Mouse (Mus musculus) fat pad, adult 2 months (tissue): ENCODE data around the gene Crocc.

Experiments
- DNase-seq: peaks from one replicate; pipeline ENCODE4 v3.0.0-alpha.2; 2011; ENCODE audit warnings: low read depth, low spot score; ENCODE audit errors: extremely low read depth

Crocc gene

GRCm38 (mm10) chr4:141021614-141021929 lies 38.8 kb downstream of the Crocc start:
- DNase-seq = no peak

GRCm38 (mm10) chr4:141020811-141021613 lies 39.3 kb downstream of the Crocc start:
- no peak for DNase-seq

GRCm38 (mm10) chr4:141020220-141020619 lies 40.1 kb downstream of the Crocc start:
- no peak for DNase-seq

- DNase-seq = no peak
Measured at GRCm38 (mm10) chr4:141017657-141018436, 42.5 kb downstream of the Crocc start.

GRCm38 (mm10) chr4:141016311-141016710 lies 44.0 kb downstream of the Crocc start:
- DNase-seq = no peak

GRCm38 (mm10) chr4:141015356-141015755 lies 45.0 kb downstream of the Crocc start:
- no peak for DNase-seq

DNA sequence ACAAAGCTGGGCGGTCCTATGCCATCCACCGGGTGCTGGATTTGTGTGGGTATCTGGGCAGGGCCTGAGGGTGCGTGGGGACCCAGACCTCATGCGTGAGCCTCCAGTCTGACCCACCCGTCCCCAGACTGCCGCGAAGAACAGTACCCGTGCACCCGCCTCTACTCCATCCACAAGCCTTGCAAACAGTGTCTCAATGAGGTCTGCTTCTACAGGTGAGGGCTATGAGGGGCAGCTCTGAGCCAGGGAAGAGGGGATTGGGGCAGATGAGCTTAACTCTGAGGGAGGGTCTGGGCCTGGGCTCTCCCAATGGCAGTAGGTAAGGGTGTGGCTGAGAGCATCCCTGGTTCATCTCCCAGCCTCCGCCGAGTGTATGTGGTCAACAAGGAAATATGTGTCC lies 45.5 kb downstream of the Crocc start:
- DNase-seq = no peak

DNA sequence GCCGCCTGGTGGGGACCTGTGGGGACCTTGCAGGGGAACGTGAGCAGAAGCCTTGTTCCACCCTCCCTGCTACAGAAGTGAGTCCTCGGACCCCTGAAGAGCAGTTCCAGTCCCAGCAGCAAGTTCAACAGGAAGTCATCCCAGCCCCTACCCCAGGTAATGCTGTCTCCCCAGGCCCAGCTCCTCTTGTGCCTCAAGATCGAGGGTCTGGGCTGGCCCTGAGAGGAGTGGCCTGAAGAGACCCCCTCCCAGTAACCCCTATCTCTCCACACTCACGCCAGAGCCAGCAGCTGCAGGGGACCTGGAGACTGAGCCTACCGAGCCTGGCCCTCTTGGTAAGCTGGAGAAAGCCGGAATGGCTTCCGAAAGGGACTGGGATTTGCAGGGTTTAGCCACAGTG lies 46.2 kb downstream of the Crocc start:
- no peak for DNase-seq

GRCm38 (mm10) chr4:141012558-141012957 lies 47.8 kb downstream of the Crocc start:
- DNase-seq = no peak

- DNase-seq = no peak
Measured at GRCm38 (mm10) chr4:141011556-141012328, 48.6 kb downstream of the Crocc start.

DNA sequence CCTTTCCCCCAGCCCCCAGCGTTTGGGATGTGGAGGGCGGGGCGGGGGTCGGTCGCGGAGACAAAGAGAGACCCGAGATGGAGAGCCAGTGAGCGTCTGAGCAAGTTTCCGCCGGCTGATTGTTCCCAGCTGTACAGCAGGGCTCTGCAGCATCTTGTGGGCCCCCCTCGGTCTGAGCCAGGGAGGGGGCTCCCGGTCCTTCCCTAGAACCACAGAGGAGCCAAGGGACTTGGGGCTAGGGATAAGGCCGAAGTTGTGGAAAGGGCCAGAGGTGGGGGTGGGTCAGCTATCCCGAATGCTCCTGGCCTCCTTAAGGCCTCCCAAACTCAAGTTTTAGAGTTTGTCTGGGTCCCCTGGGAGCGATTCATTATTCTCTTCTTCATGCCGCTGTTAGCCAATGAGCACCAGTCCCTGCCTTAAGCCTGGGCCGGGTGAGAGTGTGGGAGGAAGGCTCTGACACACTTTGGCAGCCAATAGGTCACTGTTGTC lies 49.4 kb downstream of the Crocc start:
- no peak for DNase-seq

DNA sequence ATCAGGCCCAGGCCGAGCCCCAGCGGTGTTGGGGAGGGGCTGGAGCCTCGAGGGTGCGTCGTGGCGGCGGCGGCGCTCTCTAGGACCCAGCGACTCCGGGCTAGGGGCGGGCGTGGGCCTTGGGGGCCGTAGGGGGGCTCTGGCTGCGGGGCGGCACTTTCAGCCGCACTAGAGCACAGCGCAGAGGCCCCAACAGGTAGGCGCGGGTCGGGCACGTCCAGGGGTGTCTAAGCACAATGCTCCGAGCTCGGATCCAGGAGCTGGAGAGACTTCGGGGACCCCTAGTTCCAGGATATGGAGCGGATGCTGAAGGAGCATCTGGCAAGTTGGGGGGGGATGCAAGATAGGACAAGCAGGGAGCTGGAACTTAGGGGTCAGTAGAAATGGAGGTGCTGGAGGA lies 49.8 kb downstream of the Crocc start:
- no peak for DNase-seq

- DNase-seq = no peak
Measured at GRCm38 (mm10) chr4:141010118-141010517, 50.2 kb downstream of the Crocc start, which contains the start of gene Mfap2. Mfap2 (plus strand) TSS chr4:141010418.

DNA sequence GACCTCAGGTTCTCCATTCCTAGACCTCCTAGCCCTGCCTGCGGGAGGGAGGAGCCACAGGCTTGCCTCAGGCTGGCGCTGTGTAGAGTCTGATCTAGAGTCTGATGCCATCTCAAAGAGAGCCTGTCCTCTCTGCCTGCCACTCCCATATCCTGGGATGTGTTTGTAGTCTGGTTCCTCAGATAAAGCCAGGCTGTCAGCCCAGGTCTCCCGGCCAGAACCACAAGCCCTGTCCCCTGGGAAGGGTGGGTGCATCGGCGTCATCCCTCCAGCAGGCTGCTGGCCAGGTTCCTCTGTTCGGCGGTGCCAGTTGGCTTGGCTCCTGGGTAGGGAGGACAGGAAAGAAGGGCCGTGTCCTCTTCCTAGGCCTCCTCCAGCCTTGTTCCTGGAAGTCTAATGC lies 52.3 kb downstream of the Crocc start:
- no peak for DNase-seq

DNA sequence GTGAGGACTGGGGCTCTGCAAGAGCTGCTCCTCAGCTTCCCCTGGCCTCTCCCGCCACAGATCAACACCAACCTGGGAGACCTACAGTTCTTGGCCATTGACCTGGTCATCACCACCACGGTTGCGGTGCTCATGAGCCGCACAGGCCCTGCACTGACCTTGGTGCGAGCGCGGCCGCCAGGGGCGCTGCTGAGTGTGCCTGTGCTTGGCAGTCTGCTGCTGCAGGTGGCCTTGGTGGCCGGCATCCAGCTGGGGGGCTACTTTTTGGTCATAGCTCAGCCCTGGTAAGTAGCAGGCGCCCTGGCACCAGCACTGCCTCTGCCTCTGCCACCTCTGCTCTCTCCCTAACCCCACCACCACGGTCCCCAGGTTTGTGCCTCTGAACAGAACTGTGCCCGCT lies 54.4 kb downstream of the Crocc start:
- DNase-seq = no peak

- no peak for DNase-seq
Measured at GRCm38 (mm10) chr4:140996812-140997211, 63.5 kb downstream of the Crocc start.

DNA sequence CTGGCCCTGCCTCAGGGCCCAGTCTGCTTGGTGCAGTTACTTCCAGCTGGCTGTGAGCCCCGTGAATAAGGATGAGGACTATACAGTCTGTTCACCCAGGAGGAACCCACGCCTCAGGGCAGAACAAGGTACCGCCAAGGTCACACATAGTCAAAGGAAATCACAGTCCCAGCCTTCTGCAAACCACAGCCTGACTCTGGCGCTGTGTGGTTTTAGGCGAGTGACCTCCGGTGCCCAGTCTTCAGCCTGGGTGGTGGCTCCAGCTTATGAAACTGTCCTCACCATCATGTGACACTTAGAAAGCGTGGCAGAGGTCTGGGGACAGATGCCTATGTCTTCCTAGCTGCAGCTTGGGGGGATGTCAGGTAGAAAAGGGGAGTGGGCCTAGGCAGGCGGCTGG lies 64.5 kb downstream of the Crocc start:
- DNase-seq = no peak

DNA sequence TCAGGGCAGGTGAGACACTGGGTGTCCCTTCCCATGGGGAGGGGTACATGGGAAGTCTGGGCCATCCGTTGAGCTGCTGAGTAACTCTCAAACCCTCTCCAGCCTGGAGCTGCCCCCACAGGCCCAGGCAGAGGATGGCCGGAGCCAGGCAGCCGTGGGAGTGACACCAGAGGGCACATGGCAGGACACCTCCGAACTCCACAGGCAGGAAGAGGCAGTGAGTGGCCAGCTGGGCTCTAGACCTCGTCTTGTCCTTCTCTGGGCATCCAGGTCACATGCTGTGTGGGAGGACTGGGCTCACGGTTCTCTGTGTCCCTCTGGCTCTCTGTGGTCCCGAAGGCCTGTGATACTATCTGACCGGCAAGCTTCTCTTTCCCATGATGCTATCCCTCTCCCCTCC lies 66.5 kb downstream of the Crocc start:
- no peak for DNase-seq

DNA sequence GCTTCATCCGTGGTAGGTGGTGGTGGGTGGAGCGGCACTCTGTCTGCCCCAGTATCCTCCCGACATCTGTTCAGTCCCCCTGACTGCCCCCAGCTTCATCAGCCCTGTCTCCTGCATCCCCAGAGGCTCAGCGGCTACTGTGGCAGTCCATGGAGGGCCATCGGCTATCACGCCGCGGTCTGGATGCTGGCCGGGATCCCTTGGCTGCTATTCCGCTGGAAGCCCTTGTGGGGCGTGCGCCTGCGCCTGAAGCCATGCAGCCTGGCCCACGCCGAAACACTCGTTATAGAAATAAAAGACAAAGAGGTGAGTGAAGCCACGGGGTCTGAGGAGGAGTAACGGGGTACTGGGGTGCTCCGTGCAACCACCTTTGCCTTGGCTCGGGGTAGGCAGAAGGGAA lies 68.1 kb downstream of the Crocc start:
- no peak for DNase-seq

DNA sequence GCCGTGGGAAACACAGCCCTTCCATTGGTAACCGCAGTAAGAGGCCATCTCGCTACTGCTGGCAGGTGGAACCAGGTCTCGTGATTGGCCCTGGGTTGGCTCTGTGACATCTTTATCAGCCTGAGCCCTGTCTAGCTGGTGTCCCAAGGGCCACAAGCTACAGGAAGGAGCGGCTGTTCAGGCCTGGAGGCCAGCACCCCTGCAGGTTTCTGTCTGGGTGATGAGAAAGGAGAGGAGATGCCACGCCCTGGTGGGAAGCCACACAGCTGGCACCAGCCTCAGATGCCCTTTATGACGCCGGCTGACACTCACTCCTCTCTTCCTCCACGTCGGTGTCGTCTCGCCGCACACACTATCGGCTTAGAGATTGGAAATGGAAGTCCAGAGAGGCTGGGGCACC lies 70.9 kb downstream of the Crocc start:
- no peak for DNase-seq

- DNase-seq = no peak
Measured at GRCm38 (mm10) chr4:140988706-140989290, 71.6 kb downstream of the Crocc start.
